Mouse (Mus musculus): ENCODE measurements around the gene Zfp688.
"Not testable (repeated sequence)": the region's sequence is repeated elsewhere in the genome, so short reads cannot be mapped to it uniquely, and the experiment has no call there.

Gene Zfp688

DNA sequence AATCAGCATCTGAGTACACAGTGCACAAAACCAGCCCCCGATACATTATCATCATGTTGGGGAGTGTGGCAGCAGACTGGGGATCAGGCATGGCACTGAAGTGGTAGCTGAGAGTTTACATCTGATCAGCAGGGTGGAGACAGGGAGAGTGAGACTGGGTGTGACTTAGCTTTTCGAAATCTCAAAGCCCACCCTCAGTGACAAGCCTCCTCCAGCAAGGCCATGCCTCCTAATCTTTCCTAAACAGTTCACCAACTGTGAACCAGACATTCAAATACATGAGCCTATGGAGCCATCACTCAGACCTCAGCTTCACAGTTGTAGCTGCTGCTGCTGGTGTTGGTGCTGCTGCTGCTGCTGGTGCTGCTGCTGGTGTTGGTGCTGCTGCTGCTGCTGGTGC is 10.4 kb downstream of the Zfp688 start:
- DNase-seq (ENCODE audit: low spot score in 2 of 2), result no peak

DNA sequence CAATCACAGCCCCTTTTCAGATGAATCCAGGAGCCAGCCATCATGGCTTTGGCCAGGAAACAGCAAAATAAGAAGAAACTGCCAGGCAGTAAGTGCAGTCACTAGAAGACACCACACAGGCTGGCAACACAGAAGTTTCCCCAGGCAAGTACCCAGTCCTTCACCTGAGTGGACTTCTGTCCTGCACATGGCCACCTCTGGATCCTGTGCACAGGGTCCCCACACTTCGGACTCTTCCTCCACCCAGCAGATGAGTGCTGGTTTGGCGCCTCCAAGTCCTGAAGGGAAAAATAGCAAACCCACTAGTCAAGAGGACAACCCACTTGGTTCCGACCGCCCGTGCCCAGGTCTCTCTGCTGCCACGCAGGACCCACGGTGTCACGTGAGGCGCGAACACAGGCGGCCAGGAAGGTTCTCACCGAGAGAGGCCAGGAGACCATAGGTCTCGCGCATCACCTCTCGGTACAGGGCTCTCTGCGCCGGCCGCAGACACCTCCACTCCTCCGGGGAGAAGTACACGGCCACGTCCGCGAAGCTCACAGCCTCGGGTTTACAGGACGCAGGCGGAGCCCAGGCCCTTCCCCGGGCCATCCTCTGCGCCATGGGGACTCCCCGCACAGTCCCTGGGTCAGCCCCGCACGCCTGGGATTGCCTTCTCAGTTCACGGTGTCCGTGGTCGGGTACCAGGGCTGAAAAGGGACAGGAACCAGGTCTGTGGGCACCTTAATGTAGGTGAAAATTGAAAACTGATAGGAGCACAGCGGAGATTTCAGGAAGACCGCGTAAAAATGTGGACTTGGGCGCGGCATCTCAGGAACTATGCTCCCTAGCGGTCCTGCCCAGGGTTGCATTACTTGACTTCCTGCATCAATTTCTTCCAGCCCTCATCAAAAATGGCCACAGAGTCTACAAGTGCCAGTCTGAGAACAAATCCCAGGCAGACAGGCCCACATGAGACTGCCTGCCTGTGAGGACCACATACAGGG is 15.6 kb downstream of the Zfp688 start, which contains the start of gene Zfp764:
Gene Zfp764, minus strand, starts transcription at position 821 of the 986 bp plus-strand sequence.
- DNase-seq (ENCODE audit: low spot score in 2 of 2), result peak; percentile 58 to 93

GRCm38 (mm10) chr7:127404101-127404500 is 17.8 kb downstream of the Zfp688 start:
- not testable (repeated sequence) for DNase-seq (ENCODE audit: low spot score in 2 of 2)

DNA sequence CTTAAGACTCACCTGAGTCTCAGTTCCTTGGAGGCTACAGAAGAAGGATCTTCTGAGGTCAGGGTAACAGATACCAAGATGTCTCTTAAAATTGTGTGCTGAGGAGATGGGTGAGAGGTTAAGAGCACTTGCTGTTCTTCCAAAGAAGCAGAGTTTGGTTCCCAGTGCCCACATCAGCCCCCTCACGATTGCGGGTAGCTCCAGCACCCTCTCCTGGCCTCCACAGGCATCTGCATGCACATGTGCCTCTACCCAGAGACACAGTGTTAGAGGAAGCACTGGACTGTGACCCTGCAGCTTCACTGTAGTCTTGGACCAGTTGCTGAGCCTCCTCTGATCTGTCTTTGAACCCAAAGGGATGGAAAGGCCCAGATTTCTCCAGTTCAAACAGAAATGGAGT is 18.9 kb downstream of the Zfp688 start:
- no peak for DNase-seq (ENCODE audit: low spot score in 2 of 2)

DNA sequence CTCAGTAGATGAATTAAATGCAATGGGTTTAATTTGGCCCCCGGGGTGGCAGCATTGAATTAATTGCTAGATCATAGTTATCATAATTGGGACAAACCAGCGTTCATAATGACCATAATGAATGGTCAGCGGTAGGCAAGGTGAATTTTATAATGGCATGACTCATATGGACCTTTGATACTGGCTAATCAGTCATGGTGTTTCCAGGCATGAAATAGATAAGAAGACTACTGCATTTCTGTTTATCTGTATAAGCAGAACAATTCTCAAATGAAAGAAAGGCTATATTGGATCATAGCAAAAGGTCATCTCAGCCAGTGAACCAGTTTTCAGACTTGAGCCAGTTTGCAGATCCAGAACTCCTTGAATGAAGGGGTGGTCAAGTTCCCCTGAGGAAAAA is 21.5 kb downstream of the Zfp688 start:
- no peak for DNase-seq (ENCODE audit: low spot score in 2 of 2)

DNA sequence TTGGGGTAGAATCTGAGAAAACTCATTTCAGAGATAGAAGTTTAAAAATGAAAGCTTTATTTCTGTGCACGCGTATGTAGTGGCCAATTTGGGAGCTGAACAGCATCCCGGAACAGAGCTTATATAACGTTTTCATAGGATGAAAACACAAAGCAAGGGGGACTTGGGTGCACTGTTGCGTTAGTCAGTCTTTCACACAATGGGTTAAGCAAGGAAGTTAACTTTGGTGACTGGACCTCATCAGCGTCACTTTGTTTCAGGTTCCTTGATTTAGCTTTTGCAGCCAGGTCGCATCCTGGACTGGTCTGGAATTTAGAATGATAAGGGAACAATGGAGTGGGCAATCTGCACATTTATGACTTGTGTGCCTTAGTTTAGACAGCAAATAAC is 27.9 kb downstream of the Zfp688 start:
- DNase-seq (ENCODE audit: low spot score in 2 of 2), result no peak

- DNase-seq (ENCODE audit: low spot score in 2 of 2), result peak; percentile 94 to 99
These were observed 28.5 kb downstream of the Zfp688 start, which contains the start of gene E430018J23Rik for GRCm38 (mm10) chr7:127393157-127393943. Gene E430018J23Rik (minus strand): TSS chr7:127393629.

GRCm38 (mm10) chr7:127392251-127392824 is 29.5 kb downstream of the Zfp688 start:
- DNase-seq (ENCODE audit: low spot score in 2 of 2), result no peak

DNA sequence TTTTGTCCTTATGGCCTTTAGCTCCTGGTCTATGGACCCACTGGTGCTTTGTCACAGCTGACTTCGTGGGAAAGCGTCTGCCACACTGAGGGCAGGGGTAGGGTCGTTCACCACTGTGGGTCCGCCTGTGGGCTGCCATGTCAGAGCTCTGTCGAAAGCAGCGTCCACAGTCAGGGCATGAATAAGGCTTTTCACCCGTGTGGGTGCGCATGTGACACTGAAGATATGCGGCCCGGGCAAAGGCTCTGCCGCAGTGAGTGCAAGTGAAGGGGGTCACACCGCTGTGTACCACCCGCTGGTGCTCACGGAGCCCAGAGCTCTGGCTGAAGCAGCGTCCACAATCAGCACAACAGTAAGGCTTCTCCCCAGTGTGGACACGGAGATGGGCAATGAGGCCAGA is 30.3 kb downstream of the Zfp688 start:
- DNase-seq (ENCODE audit: low spot score in 2 of 2), result no peak

DNA sequence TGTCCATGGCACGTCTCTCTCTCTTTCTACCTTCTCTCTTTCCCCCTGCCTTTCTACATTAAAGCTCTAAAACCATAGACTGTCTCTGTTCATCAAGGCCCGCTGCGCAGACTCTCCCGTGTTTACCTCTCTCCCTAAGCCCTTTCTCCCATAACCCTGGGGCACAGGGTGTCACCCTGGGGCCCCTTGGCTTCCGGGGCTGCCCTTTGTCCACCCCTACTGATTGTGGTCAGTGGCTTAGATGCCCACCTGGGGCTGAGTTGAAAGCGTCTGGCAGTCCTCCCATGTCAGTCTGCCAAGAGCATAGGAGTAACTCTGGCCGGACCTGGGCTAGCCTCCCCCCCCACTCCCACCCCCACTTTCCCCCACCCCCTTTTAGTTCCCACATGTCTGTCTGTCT is 31.6 kb downstream of the Zfp688 start:
- no peak for DNase-seq (ENCODE audit: low spot score in 2 of 2)

- DNase-seq (ENCODE audit: low spot score in 2 of 2), result not testable (repeated sequence)
These were observed 33.7 kb downstream of the Zfp688 start for GRCm38 (mm10) chr7:127388201-127388600.

DNA sequence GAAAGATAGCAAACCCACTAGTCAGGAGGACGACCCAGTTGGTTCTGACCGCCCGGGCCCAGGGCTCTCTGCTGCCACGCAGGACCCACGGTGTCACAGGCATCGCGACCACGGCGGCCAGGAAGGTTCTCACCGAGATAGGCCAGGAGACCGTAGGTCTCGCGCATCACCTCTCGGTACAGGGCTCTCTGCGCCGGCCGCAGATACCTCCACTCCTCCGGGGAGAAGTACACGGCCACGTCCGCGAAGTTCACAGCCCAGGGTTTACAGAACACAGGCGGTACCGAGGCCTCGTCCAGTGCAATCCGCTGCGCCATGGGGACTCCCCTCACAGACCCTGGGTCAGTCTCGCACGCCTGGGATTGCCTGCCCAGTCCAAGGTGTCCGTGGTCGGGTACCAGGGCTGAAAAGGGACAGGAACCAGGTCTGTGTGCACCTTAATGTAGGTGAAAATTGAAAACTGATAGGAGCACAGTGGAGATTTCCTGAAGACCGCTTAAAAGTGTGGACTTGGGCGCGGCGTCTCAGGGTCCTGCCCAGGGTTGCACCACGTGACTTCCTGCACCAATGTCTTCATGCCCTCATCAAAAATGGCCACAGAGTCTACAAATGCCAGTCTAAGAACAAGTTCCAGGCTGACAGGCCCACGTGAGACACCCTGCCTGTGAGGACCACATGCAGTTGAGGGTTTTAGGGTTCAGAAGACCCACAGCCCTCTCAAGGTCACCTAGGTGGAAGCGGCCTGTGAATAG is 35.1 kb downstream of the Zfp688 start, which contains the start of gene 9130019O22Rik:
Gene 9130019O22Rik, minus strand, starts transcription at position 526 of the 752 bp plus-strand sequence.
- peak; percentile 77 to 95 for DNase-seq (ENCODE audit: low spot score in 2 of 2)

DNA sequence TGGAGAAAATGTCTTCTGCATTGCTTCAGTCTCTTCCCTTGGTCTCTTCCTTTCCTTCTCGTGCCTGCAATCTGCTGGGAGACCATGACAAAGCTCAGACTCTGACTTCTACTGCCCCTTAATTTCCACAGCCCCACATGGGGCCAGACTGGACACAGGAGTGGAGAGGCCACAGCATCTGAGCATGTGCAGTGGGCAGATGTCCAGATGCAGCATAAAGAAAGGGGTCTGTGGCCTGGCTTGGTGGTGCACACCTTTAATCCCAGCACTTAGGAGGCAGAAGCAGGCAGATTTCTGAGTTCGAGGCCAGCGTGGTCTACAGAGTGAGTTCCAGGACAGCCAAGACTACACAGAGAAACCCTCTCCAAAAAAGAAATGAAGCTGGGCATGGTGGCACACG is 36.3 kb downstream of the Zfp688 start:
- DNase-seq (ENCODE audit: low spot score in 2 of 2), result not testable (repeated sequence)

- DNase-seq (ENCODE audit: low spot score in 2 of 2), result no peak
These were observed 43.5 kb downstream of the Zfp688 start for GRCm38 (mm10) chr7:127378310-127378921.

DNA sequence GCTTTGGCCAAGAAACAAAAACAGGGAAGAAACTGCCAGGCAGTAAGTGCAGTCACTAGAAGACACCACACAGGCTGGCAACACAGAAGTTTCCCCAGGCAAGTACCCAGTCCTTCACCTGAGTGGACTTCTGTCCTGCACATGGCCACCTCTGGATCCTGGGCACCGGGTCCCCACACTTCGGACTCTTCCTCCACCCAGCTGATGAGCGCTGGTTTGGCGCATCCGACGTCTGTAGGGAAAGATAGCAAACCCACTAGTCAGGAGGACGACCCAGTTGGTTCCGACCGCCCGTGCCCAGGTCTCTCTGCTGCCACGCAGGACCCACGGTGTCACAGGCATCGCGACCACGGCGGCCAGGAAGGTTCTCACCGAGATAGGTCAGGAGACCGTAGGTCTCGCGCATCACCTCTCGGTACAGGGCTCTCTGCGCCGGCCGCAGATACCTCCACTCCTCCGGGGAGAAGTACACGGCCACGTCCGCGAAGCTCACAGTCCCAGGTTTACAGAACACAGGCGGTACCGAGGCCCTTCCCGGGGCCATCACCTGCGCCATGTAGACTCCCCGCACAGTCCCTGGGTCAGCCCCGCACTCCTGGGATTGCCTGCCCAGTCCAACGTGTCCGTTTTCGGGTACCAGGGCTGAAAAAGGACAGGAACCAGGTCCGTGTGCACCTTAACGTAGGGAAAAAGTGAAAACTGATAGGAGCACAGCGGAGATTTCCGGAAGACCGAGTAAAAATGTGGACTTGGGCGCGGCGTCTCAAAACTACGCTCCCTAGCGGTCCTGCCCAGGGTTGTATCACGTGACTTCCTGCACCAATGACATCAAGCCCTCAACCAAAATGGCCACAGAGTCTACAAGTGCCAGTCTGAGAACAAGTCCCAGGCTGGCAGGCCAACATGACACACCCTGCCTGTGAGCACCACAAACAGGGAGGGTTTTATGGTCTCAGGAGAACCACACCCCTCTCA is 46.3 kb downstream of the Zfp688 start, which contains the start of gene Zfp747:
Gene Zfp747, minus strand, starts transcription at position 780 of the 975 bp plus-strand sequence.
- peak; percentile 88 to 97 for DNase-seq (ENCODE audit: low spot score in 2 of 2)

- not testable (repeated sequence) for DNase-seq (ENCODE audit: low spot score in 2 of 2)
These were observed 50.0 kb downstream of the Zfp688 start for GRCm38 (mm10) chr7:127371870-127372269.

DNA sequence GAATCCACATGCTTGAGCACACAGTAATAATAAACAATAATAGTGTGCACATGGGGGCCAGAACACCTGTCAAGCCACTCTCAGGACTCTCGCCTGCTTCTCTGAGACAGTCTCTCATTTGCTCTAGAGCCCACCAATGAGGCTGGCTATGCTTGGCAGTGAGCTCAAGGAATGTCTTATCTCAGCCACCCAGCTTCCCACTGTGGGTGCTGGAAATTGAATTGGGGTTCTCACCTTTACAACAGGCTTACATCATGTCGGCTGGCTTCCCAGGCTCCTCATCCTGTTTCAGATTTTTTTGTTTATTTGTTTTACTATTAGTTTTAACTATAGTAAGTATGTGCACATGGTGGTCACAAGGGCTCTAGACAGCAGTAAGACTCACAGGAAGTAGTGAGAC is 50.7 kb downstream of the Zfp688 start:
- DNase-seq (ENCODE audit: low spot score in 2 of 2), result no peak
